Mouse (Mus musculus): Measurements from ENCODE around the gene Gdf7.

DNA sequence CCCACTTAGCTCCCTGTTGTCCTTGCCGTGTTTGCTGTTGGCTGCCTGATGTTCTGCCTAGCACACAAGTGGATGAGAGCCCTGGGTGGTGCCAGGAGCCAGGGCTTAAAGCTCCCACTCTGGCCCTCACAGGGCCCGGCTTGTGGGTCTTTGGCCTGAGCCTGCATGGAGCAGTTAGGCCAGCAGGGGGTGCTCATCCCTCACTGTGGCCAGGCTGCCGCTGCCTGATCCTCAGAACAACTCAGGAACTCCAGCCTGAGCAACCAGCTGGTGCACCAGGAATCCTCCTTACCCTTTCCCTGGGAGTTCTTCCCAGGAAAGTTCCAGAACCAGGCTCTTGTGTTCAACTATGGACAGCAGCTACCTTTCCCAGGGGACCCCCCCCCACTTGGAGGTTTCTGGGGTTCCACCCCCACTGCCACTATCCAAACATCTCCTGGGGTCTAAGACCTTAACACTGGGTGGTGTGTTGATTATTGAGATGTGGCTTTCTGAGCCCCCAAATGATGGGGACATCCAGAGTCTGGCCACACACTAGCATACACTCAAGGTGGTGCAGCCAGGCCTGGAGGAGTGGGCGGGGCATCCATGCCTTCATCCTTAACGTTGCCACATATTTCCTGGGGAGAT lies 18.4 kb upstream of the Gdf7 start:
- TF ChIP-seq CTCF (conservative IDR thresholded peaks at IDR 0.05; ENCODE audit: low read length): peak; percentile 86
- no peak for TF ChIP-seq NANOG (IDR thresholded peaks at IDR 0.05; ENCODE audit: borderline replicate concordance, low read length)

Measured in E14TG2a.4 (cell line).